30 mouse cellular contexts compared by ENCODE assay signal in the genomic region with DNA sequence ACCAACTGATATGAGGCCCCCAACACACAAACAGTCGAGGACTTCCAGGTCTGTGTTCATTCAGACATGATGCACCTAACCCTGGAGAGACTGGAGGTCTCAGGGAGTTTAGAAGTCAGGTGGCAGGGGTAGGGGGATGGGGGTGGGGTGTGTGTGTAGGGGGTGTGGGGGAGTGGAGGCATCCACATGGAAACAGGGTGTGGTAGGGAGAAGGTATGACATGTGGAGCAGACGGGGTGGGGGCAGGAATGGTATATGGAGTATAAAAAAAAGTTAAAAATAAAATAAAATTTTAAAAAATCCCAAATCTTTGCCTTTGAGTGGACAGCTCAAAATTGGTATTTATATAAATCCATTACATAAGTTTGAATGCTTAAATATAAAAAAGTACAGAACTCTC.
"Had no signal": no experiment of that assay in that cellular context is flagged by ENCODE, and none has a peak within 500 bp of the region (broad histone marks: within the 10 kb centered on the region; RNA-seq: fewer than 3 reads in every experiment).

No protein-coding gene starts in this region.

- H3K27ac ChIP-seq: left cerebral cortex, adult 2 months; limb, embryonic 10.5 days; limb, embryonic 12.5 days; limb, embryonic 13.5 days; limb, embryonic 15.5 days; liver, embryonic 12.5 days; liver, embryonic 13.5 days; liver, embryonic 14.5 days; liver, embryonic 15.5 days; lung, embryonic 15.5 days; macrophage; midbrain, embryonic 10.5 days; midbrain, embryonic 12.5 days; neural tube, embryonic 12.5 days; neural tube, embryonic 13.5 days had no signal

- H3K9me3 ChIP-seq: limb, embryonic 10.5 days; limb, embryonic 12.5 days; limb, embryonic 13.5 days; limb, embryonic 15.5 days; liver, embryonic 12.5 days; liver, embryonic 13.5 days; liver, embryonic 15.5 days; lung, embryonic 15.5 days; megakaryocyte, embryonic 14.5 days; midbrain, embryonic 10.5 days; midbrain, embryonic 12.5 days; neural tube, embryonic 12.5 days; neural tube, embryonic 13.5 days had no signal

- DNase-seq: left cerebral cortex, postnatal 4 days; liver; liver, embryonic 13.5 days; liver, postnatal 0 days; lung, adult 18-20 months; lung, adult 2 months; lung, embryonic 14.5 days; lung, postnatal 10 days; lung, postnatal 14 days; lung, postnatal 36 days; lung, postnatal 4 days; midbrain, embryonic 14.5 days had no signal

- H3K27me3 ChIP-seq: limb, embryonic 12.5 days; limb, embryonic 13.5 days; limb, embryonic 15.5 days; liver, embryonic 12.5 days; liver, embryonic 13.5 days; liver, embryonic 15.5 days; lung, embryonic 15.5 days; megakaryocyte, embryonic 14.5 days; midbrain, embryonic 12.5 days; neural tube, embryonic 12.5 days; neural tube, embryonic 13.5 days had no signal

- H3K4me2 ChIP-seq: limb, embryonic 12.5 days; limb, embryonic 13.5 days; limb, embryonic 15.5 days; liver, embryonic 11.5 days; liver, embryonic 12.5 days; liver, embryonic 13.5 days; liver, embryonic 15.5 days; lung, embryonic 14.5 days; lung, embryonic 15.5 days; midbrain, embryonic 12.5 days; neural tube, embryonic 12.5 days; neural tube, embryonic 13.5 days had no signal

- H3K4me3 ChIP-seq: left cerebral cortex, adult 2 months; limb, embryonic 10.5 days; limb, embryonic 12.5 days; limb, embryonic 13.5 days; limb, embryonic 15.5 days; liver, embryonic 12.5 days; liver, embryonic 13.5 days; liver, embryonic 15.5 days; lung, embryonic 15.5 days; megakaryocyte, embryonic 14.5 days; midbrain, embryonic 10.5 days; midbrain, embryonic 12.5 days; myocyte; neural tube, embryonic 12.5 days; neural tube, embryonic 13.5 days had no signal

- H3K9ac ChIP-seq: limb, embryonic 12.5 days; limb, embryonic 13.5 days; limb, embryonic 15.5 days; liver, embryonic 12.5 days; liver, embryonic 13.5 days; liver, embryonic 14.5 days; liver, embryonic 15.5 days; liver, postnatal 0 days; lung, embryonic 14.5 days; lung, embryonic 15.5 days; midbrain, embryonic 12.5 days; neural tube, embryonic 12.5 days; neural tube, embryonic 13.5 days had no signal

- ATAC-seq: liver, embryonic 12.5 days; liver, postnatal 0 days; lung, postnatal 0 days had no signal

- H3K4me1 ChIP-seq: limb, embryonic 10.5 days; limb, embryonic 12.5 days; limb, embryonic 13.5 days; limb, embryonic 15.5 days; liver, embryonic 12.5 days; liver, embryonic 13.5 days; liver, embryonic 15.5 days; lung, embryonic 15.5 days; megakaryocyte, embryonic 14.5 days; midbrain, embryonic 10.5 days; midbrain, embryonic 12.5 days; neural tube, embryonic 12.5 days; neural tube, embryonic 13.5 days had no signal

- H3K36me3 ChIP-seq: limb, embryonic 10.5 days; limb, embryonic 12.5 days; limb, embryonic 13.5 days; limb, embryonic 15.5 days; liver, embryonic 12.5 days; liver, embryonic 13.5 days; liver, embryonic 15.5 days; lung, embryonic 15.5 days; midbrain, embryonic 10.5 days; midbrain, embryonic 12.5 days; neural tube, embryonic 12.5 days; neural tube, embryonic 13.5 days had no signal
